Mouse (Mus musculus) kidney, embryonic 16.5 days (tissue): ENCODE data around the gene Cables2. TPM values are rescaled to one million over a fixed set of nuclear protein-coding genes. Genes with fewer than 3 reads are reported as not detected.

Experiments used
- ATAC-seq: fragments of 200-750 bp; cut with Nextera tagmentation; 2 replicates; pipeline ENCODE4 v1.8.0; 2017; ENCODE audit warnings: moderate TSS enrichment; ENCODE audit not compliant: low FRiP score, low TSS enrichment
- H3K27ac ChIP-seq: fragments of 300-500 bp; sonication (generic); 2 replicates; pipeline ENCODE4 v1.5.1; 2014; ENCODE audit warnings: low read length
- H3K27me3 ChIP-seq: fragments of 300-500 bp; sonication (generic); 2 replicates; pipeline ENCODE4 v1.6.1; 2014; ENCODE audit warnings: low read length, control low read depth, mixed read lengths; ENCODE audit not compliant: insufficient read depth
- H3K36me3 ChIP-seq: fragments of 300-500 bp; sonication (generic); 2 replicates; pipeline ENCODE4 v1.6.1; 2014; ENCODE audit warnings: low read length, control low read depth, mixed read lengths; ENCODE audit not compliant: insufficient read depth
- H3K4me1 ChIP-seq: fragments of 300-500 bp; sonication (generic); 2 replicates; pipeline ENCODE4 v1.6.1; 2014; ENCODE audit warnings: low read length, control low read depth, mixed read lengths; ENCODE audit not compliant: insufficient read depth
- H3K4me2 ChIP-seq: fragments of 300-500 bp; sonication (generic); replicated peaks from 2 replicates; pipeline ENCODE4 v1.6.1; 2014; ENCODE audit warnings: low read depth, low read length
- H3K4me3 ChIP-seq: fragments of 300-500 bp; sonication (generic); 2 replicates; pipeline ENCODE4 v1.5.1; 2014; ENCODE audit warnings: mild to moderate bottlenecking, low read length
- H3K9ac ChIP-seq: fragments of 300-500 bp; sonication (generic); replicated peaks from 2 replicates; pipeline ENCODE4 v1.6.1; 2014; ENCODE audit warnings: low read length
- H3K9me3 ChIP-seq: fragments of 300-500 bp; sonication (generic); 2 replicates; pipeline ENCODE4 v1.6.1; 2016; ENCODE audit warnings: low read length, control low read depth
- WGBS: fragments of 180-500 bp; shearing (Covaris S2); extraction: QIAGEN DNeasy Blood & Tissue Kit; methylation state at CpG from one replicate; pipeline ENCODE4 v1.1.7; 2014; 5-methylcytosine and 5-hydroxymethylcytosine counted together
- polyA plus RNA-seq: library from polyadenylated mRNA; unstranded; fragments of >200 nt; fragmentation: Nextera tagmentation; extraction: Ambion mirVana; gene quantifications from 2 replicates; pipeline ENCODE4 v1.2.1, GENCODE M21; 2015

Gene Cables2
- 6.7 and 11.2 TPM in 2 replicates for polyA plus RNA-seq

GRCm38 (mm10) chr2:180273394-180274244 is at the start of gene Cables2:
Gene Cables2 (minus strand): TSS chr2:180273496.
- H3K36me3 ChIP-seq: no peaks in the 10 kb centered on the region
- peaks cover 34% of the 10 kb centered on the region for H3K4me1 ChIP-seq
- H3K9ac ChIP-seq: peak within 1 kb of the TSS; percentile 92
- H3K9me3 ChIP-seq: no peaks in the 10 kb centered on the region
- 6% methylated on average over 68 of the region's 68 CpGs for WGBS
- peak within 1 kb of the TSS; percentile 37; the same call in 1 of the 2 replicates for H3K27ac ChIP-seq
- H3K4me2 ChIP-seq: peak within 1 kb of the TSS; percentile 73
- H3K4me3 ChIP-seq: peak within 1 kb of the TSS; percentile 86
- H3K27me3 ChIP-seq: no peaks in the 10 kb centered on the region
- ATAC-seq: peak; percentile 95

- WGBS: 14% methylated on average over 14 of the region's 14 CpGs
- Histone ChIP-seq H3K9ac (no peak overlapping the region), H3K36me3 (no peaks in the 10 kb centered on the region), H3K27ac (peak overlapping the region; percentile 48; the same call in 1 of the 2 replicates), H3K27me3 (no peaks in the 10 kb centered on the region), H3K4me1 (peaks cover 21% of the 10 kb centered on the region), H3K4me2 (no peak overlapping the region; the same call in 1 of the 2 replicates), H3K9me3 (no peaks in the 10 kb centered on the region), H3K4me3 (no peak overlapping the region)
- peak; percentile 87 for ATAC-seq
These were observed 49.5 kb upstream of the Cables2 start for GRCm38 (mm10) chr2:180322674-180323355.

GRCm38 (mm10) chr2:180320216-180320615 is 46.9 kb upstream of the Cables2 start:
- Histone ChIP-seq H3K27ac (no peak overlapping the region), H3K9ac (no peak overlapping the region), H3K4me1 (peaks cover 21% of the 10 kb centered on the region), H3K4me3 (no peak overlapping the region), H3K27me3 (no peaks in the 10 kb centered on the region), H3K36me3 (no peaks in the 10 kb centered on the region), H3K9me3 (no peaks in the 10 kb centered on the region), H3K4me2 (no peak overlapping the region)
- 69% methylated on average over 4 of the region's 4 CpGs for WGBS
- no peak for ATAC-seq

- Histone ChIP-seq H3K4me2 (no peak overlapping the region), H3K4me1 (peaks cover 14% of the 10 kb centered on the region), H3K36me3 (no peaks in the 10 kb centered on the region), H3K4me3 (no peak overlapping the region), H3K27ac (peak overlapping the region; percentile 20; the same call in 1 of the 2 replicates), H3K9me3 (no peaks in the 10 kb centered on the region), H3K9ac (0 out of 2 replicates have a peak overlapping the region, but pooled peaks have one; percentile 28), H3K27me3 (no peaks in the 10 kb centered on the region)
- WGBS: 50% methylated on average over 7 of the region's 7 CpGs
- ATAC-seq: peak; percentile 53; the same call in 1 of the 2 replicates
These were observed 44.3 kb upstream of the Cables2 start for GRCm38 (mm10) chr2:180317591-180317990.

DNA sequence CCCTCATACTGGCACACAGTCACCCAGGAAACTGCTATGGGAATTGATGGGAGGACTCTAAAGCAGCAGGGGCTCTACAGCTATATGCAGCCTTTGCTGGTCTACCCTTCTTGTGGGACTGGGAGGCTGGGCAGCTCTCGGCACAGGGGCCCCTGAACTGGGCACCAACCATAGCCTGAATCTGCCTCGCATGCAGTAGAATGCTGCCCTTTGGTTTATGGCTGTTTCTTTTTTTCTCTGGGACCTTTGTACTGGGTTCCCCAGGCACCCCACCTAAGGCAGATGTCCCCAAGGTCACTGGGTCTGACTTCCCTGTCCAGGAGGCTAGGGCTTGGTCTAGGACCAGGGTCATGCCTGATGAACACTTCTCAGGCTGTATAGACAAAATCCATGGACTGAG is 41.0 kb upstream of the Cables2 start:
- Histone ChIP-seq H3K27me3 (no peaks in the 10 kb centered on the region), H3K4me3 (no peak overlapping the region), H3K4me1 (peaks cover 5% of the 10 kb centered on the region), H3K27ac (no peak overlapping the region), H3K4me2 (no peak overlapping the region), H3K9me3 (no peaks in the 10 kb centered on the region), H3K9ac (no peak overlapping the region), H3K36me3 (no peaks in the 10 kb centered on the region)
- no peak for ATAC-seq
- 83% methylated on average over 2 of the region's 2 CpGs for WGBS

GRCm38 (mm10) chr2:180311147-180311546 is 37.9 kb upstream of the Cables2 start:
- Histone ChIP-seq H3K27ac (no peak overlapping the region), H3K4me3 (no peak overlapping the region), H3K9ac (no peak overlapping the region), H3K27me3 (no peaks in the 10 kb centered on the region), H3K9me3 (no peaks in the 10 kb centered on the region), H3K4me1 (no peaks in the 10 kb centered on the region), H3K36me3 (no peaks in the 10 kb centered on the region), H3K4me2 (no peak overlapping the region)
- WGBS: 82% methylated on average over 4 of the region's 4 CpGs
- ATAC-seq: no peak

GRCm38 (mm10) chr2:180307680-180308079 is 34.4 kb upstream of the Cables2 start:
- no peaks in the 10 kb centered on the region for H3K9me3 ChIP-seq
- WGBS: 56% methylated on average over 2 of the region's 2 CpGs
- no peak overlapping the region for H3K4me2 ChIP-seq
- no peaks in the 10 kb centered on the region for H3K27me3 ChIP-seq
- H3K9ac ChIP-seq: no peak overlapping the region
- no peaks in the 10 kb centered on the region for H3K4me1 ChIP-seq
- H3K36me3 ChIP-seq: no peaks in the 10 kb centered on the region
- no peak overlapping the region for H3K4me3 ChIP-seq
- no peak for ATAC-seq
- no peak overlapping the region for H3K27ac ChIP-seq

DNA sequence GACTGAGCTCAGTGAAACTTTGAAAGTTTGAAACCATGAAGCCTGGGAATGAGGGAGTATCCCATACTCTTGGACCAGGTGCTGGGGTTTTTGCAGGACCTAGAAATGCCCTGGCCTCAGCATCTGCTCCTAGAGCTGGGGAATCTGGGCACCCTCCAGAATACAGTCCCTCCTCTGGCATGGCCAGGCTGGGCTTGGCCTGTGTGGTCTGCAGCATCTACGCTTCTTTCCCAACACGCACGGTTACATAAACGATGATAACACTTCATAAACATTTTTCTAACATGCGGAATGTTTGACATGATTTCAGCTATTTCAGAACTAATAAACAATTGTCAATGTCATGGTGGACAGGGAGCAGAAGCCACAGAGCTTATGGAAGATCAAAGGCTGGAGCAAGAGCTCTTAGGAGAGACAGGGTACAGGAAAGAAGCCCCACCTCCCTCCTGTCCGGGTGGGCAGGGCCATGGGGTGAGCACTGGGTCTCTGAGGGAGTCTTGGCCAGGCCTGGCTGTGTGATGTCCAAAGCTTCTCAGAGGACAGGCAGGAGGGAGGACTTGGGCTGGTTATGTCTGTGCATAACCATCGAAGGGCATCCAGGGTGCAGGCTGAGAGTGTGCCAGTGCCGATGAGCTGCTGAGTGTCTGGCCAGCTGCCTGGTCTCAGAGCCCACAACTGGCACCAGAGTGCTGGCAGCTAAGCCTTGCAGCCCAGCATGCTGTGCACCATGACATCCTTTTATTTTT is 33.3 kb upstream of the Cables2 start:
- H3K27ac ChIP-seq: no peak overlapping the region
- WGBS: 72% methylated on average over 8 of the region's 8 CpGs
- H3K4me1 ChIP-seq: no peaks in the 10 kb centered on the region

DNA sequence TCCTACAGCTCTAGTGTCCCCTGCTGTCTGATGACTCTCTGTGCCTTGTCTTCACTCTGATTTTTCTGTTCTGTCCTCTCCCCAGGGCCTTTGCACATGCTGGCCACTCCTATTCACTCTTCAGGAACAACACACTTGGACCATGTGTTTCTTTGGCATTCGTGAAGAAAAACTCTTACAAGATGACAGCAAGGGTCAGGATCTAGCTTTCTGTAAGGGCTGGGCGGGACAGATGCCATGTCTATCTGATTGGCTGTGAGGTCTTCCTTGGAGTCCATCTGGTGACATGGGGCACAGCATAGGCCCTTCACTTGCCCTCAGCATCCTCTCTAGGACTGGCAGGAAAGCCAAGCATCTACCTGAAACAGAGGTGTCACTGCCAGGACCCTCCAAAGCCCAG is 32.7 kb upstream of the Cables2 start:
- WGBS: 86% methylated on average over 2 of the region's 2 CpGs
- no peak overlapping the region for H3K27ac ChIP-seq
- H3K4me2 ChIP-seq: no peak overlapping the region
- H3K9me3 ChIP-seq: no peaks in the 10 kb centered on the region
- no peak overlapping the region for H3K4me3 ChIP-seq
- no peak overlapping the region for H3K9ac ChIP-seq
- ATAC-seq: no peak
- no peaks in the 10 kb centered on the region for H3K4me1 ChIP-seq
- H3K27me3 ChIP-seq: no peaks in the 10 kb centered on the region
- no peaks in the 10 kb centered on the region for H3K36me3 ChIP-seq

More for the DNA sequence above, 33.3 kb upstream of the Cables2 start:
- H3K4me2 ChIP-seq: no peak overlapping the region
- H3K4me3 ChIP-seq: no peak overlapping the region
- H3K9me3 ChIP-seq: no peaks in the 10 kb centered on the region
- no peaks in the 10 kb centered on the region for H3K36me3 ChIP-seq
- H3K27me3 ChIP-seq: no peaks in the 10 kb centered on the region
- no peak overlapping the region for H3K9ac ChIP-seq
- ATAC-seq: peak; percentile 20; the same call in 1 of the 2 replicates
